Mouse (Mus musculus) cerebellum, adult 11 months (tissue): ENCODE results near the gene Tedc1.

Experiments
- DNase-seq: peaks from one replicate; pipeline ENCODE4 v3.0.0; 2022

Tedc1 gene

GRCm38 (mm10) chr12:113139908-113140615, 16.2 kb upstream of the Tedc1 start, which contains the start of gene Crip2:
Gene Crip2, plus strand, starts transcription at chr12:113140236.
- peak; percentile 43 for DNase-seq

GRCm38 (mm10) chr12:113140616-113141411, 15.4 kb upstream of the Tedc1 start:
- DNase-seq, result no peak

GRCm38 (mm10) chr12:113141531-113141973, 14.7 kb upstream of the Tedc1 start:
- DNase-seq, result no peak

GRCm38 (mm10) chr12:113142021-113142975, 13.9 kb upstream of the Tedc1 start:
- no peak for DNase-seq

GRCm38 (mm10) chr12:113143164-113143563, 13.1 kb upstream of the Tedc1 start:
- DNase-seq, result no peak

- no peak for DNase-seq
Measured at GRCm38 (mm10) chr12:113144001-113144756, 12.0 kb upstream of the Tedc1 start.

GRCm38 (mm10) chr12:113144886-113145285, 11.3 kb upstream of the Tedc1 start:
- no peak for DNase-seq

GRCm38 (mm10) chr12:113145591-113145990, 10.6 kb upstream of the Tedc1 start:
- DNase-seq, result no peak

GRCm38 (mm10) chr12:113146112-113147057, 9.8 kb upstream of the Tedc1 start, which contains the start of gene Crip1:
Gene Crip1, plus strand, starts transcription at chr12:113146316.
- peak; percentile 83 for DNase-seq

- DNase-seq, result peak; percentile 69
Measured at GRCm38 (mm10) chr12:113147481-113147880, 8.7 kb upstream of the Tedc1 start.

GRCm38 (mm10) chr12:113148381-113149035, 7.7 kb upstream of the Tedc1 start:
- no peak for DNase-seq

GRCm38 (mm10) chr12:113149341-113149740, 6.9 kb upstream of the Tedc1 start:
- DNase-seq, result no peak

- no peak for DNase-seq
Measured at GRCm38 (mm10) chr12:113149896-113150295, 6.3 kb upstream of the Tedc1 start.

GRCm38 (mm10) chr12:113150591-113150990, 5.6 kb upstream of the Tedc1 start:
- no peak for DNase-seq

- DNase-seq, result no peak
Measured at GRCm38 (mm10) chr12:113151046-113151445, 5.2 kb upstream of the Tedc1 start.

GRCm38 (mm10) chr12:113151661-113152271, 4.5 kb upstream of the Tedc1 start:
- DNase-seq, result no peak

- DNase-seq, result no peak
Measured at GRCm38 (mm10) chr12:113152272-113152661, 4.0 kb upstream of the Tedc1 start.

GRCm38 (mm10) chr12:113152991-113153525, 3.2 kb upstream of the Tedc1 start:
- no peak for DNase-seq

GRCm38 (mm10) chr12:113153971-113154370, 2.2 kb upstream of the Tedc1 start:
- no peak for DNase-seq

- no peak for DNase-seq
Measured at GRCm38 (mm10) chr12:113154747-113155075, 1.5 kb upstream of the Tedc1 start.
